Mouse (Mus musculus) gastrocnemius, postnatal 36 days (tissue): ENCODE data around the gene Ppargc1a. TPM values are rescaled to one million over a fixed set of nuclear protein-coding genes. Genes with fewer than 3 reads are reported as not detected.

Experiments used
- DNase-seq, 2 experiments: peaks; one replicate each; pipeline ENCODE4 v3.0.0; 2022
- intact Hi-C: fragments of 180-260 bp; cut with DNase I; formaldehyde crosslinking; loops from one replicate; pipeline ENCODE4 v1.15.1; 2025
- long read RNA-seq, 2 experiments: library from polyadenylated mRNA; stranded (forward); transcript quantifications; one replicate each; pipeline ENCODE4 v2.0.0; 2021
- total RNA-seq, 2 experiments: library from RNA; stranded (reverse); gene quantifications; 2 replicates each; pipeline ENCODE4 v1.2.3; 2021

The Ppargc1a gene
- 10 to 100 TPM; 32.1 to 59.9 TPM for total RNA-seq
- long read RNA-seq, experiment 1, partial matches to known transcripts: 1 of 3 reads
- long read RNA-seq, experiment 1, other reads (novel, unspliced or antisense): 2 of 3 reads
- long read RNA-seq, experiment 2, partial matches to known transcripts: 0 of 7 reads
- long read RNA-seq, experiment 2, other reads (novel, unspliced or antisense): 7 of 7 reads

DNA sequence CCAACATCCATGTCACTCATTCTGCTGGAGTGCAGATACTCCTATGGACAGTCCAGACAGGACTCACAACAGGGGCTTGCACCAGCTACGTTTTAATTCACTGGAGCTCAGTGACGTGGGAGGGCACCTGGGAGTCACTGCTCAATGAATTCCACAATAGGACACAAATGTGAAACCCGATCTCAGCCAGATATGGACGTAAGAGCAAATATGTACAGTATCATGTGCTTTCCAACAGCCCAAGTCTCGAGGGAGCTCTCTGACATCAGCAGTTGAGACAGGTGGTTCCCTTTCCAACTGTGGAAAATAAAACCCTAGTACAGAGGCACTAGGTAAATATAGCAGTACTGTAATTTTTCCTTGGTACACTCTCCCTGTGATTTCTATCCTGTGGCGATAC lies at the start of gene Ppargc1a:
Gene Ppargc1a, minus strand, starts transcription at position 68 of the 400 bp plus-strand sequence.
- no peak for DNase-seq
- intact Hi-C loops: no loop called here

DNA sequence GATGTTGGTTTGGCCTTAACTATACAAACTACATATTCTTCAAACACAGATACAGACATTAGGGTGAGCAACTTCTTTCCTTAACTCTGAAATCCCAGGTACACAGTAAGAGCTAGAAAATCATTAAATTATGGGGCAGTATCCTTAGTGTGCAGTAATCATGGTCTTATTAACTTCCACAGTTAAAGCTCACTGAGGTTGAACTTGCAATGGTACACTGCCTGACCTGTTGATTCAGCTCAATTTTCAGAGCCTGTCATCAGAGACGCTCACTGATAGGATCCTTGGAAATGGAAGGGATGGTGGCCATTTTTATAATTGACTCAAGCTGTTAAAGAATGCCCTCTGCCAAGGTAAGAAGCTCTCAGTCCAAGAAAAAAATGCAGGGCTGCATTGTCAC lies 49.4 kb upstream of the Ppargc1a start:
- DNase-seq: no peak
- intact Hi-C loops: no loop called here

GRCm38 (mm10) chr5:51612049-51612448 lies 44.5 kb upstream of the Ppargc1a start:
- DNase-seq: no peak
- intact Hi-C loops: no loop called here

GRCm38 (mm10) chr5:51607686-51608480 lies 40.4 kb upstream of the Ppargc1a start:
- no peak for DNase-seq
- intact Hi-C loops: loop anchor here (10.0 kb wide), 1 partner anchor 457 kb away; no protein-coding TSS in a partner anchor

- no peak for DNase-seq
- intact Hi-C loops: no loop called here
These were observed 32.0 kb upstream of the Ppargc1a start for GRCm38 (mm10) chr5:51599549-51599948.

- peak; percentile 51 for DNase-seq
- intact Hi-C loops: no loop called here
These were observed 28.1 kb upstream of the Ppargc1a start for GRCm38 (mm10) chr5:51595644-51596043.

DNA sequence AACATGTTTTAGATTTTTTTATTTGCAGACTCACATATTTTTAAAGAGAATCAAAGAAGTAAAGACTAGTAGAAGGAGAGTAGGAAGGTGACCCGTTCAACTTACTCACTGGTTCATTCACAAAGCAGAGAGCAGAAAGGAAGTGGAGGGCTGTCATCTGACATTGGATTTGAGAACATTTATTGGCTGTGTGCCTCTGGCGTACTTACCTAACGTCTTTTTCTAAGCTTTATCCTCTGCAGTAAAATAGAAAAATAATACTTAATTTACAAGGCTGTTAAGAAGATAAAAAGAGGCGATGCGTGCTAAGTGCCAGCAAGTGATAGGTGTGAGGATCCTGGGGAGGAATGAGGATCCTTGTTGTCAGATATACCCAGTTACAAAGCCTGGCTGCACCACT lies 24.7 kb upstream of the Ppargc1a start:
- intact Hi-C loops: no loop called here
- no peak for DNase-seq

GRCm38 (mm10) chr5:51591537-51592154 lies 24.1 kb upstream of the Ppargc1a start:
- no peak for DNase-seq
- intact Hi-C loops: no loop called here

DNA sequence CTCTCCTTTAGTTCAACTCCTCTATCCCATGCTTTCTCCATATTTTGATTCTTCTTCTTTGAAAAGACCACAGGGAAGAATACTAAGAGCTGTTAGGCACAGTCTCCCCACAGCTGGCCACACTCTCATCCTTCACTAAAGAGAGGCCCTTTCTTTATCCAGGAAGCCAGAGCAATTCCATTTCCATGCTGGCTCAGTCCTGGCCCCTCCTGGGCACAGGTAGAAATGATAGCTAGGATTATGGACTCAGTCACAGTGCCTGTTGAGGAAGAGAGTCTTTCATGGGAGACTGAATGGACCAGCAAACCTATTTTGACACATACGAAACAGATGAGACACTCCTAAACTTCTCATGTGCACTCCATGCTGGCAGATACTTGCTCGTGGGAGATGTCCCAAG lies 18.7 kb upstream of the Ppargc1a start:
- no peak for DNase-seq
- intact Hi-C loops: no loop called here

GRCm38 (mm10) chr5:51584987-51585386 lies 17.5 kb upstream of the Ppargc1a start:
- no peak for DNase-seq

DNA sequence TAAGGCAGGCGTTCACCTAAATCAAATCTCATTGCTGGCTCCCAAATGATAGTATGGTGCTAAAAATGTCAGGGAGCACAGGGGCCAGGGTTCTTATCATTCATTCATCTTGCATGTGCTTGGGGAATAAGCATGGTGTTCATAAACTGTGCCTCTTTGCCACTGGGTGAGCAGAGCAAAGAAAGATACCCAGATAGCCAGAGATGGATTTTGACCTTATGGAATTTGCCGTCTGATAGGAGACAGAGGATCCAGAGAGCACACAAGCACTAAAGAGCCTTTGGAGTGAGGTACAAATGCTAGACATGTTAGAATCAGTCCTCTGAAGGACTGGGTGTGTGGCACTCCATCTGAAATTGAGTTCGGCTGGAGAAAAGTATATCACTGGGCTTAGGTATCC lies 16.7 kb upstream of the Ppargc1a start:
- intact Hi-C loops: no loop called here
- DNase-seq: no peak

More at GRCm38 (mm10) chr5:51584987-51585386, 17.5 kb upstream of the Ppargc1a start:
- intact Hi-C loops: no loop called here

DNA sequence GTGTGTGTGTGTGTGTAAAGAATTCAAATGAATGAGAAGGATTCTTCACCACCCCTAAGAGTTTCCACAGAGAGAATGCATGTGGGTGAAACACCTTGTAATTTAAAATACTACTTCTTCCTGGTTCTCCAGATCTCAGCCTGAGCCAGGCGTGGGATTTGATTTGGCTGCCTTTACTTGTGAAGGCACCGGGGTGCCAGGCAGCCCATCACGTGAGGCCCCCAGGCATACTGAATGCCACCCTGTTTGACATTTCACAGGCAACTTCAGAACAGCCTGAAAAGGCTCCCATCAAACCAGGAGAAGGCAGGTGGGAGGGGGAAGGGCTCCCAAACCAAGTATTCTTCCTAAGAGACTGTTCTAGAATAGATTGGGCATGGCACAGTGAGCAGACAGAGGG lies 16.1 kb upstream of the Ppargc1a start:
- intact Hi-C loops: no loop called here
- no peak for DNase-seq

- no peak for DNase-seq
- intact Hi-C loops: no loop called here
These were observed 15.5 kb upstream of the Ppargc1a start for GRCm38 (mm10) chr5:51583030-51583429.

- intact Hi-C loops: no loop called here
- no peak for DNase-seq
These were observed 15.1 kb upstream of the Ppargc1a start for GRCm38 (mm10) chr5:51582618-51583017.

- no peak for DNase-seq
- intact Hi-C loops: no loop called here
These were observed 10.1 kb upstream of the Ppargc1a start for GRCm38 (mm10) chr5:51577594-51577993.

DNA sequence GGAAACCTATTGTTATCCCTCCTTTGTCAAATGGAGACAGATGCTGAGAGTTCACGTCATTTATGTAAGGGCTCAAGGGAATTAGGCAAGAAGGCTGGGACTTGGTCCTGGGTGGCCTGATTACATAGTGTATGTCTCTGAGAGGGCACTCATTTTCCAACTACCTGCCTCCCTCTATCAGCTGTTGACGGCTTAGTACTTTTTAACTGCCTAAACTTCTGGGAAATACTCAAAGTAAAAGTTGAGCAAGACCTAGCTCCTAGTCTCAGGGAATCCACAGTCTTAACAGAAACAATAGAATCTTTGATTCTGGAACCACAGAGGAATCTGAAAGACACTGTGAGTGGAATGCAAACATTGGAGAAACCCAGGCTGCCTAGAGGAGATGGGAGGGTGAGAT lies 6.2 kb upstream of the Ppargc1a start:
- intact Hi-C loops: no loop called here
- DNase-seq: no peak

- no peak for DNase-seq
- intact Hi-C loops: no loop called here
These were observed 718 bp upstream of the Ppargc1a start for GRCm38 (mm10) chr5:51568198-51568690.

GRCm38 (mm10) chr5:51565672-51566071 lies 1.9 kb downstream of the Ppargc1a start:
- no peak for DNase-seq
- intact Hi-C loops: no loop called here

DNA sequence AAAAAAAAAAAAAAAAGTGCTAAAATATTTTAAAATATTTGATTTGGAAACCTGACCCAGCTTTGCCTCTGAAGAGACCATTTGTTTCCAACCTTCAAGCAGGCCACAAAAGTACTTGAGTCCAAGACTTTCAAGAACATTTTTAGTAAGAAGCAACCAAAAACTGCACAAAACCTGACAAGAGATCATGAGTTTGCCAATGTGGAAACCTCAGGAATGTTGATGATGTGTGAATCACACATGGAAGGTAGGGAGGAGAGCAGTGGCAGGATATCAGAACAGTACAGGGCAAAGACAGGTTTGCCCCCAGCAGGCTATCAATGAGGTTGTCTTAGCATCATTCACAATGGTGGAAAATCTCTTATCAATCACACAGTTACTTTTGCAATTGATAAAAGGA lies 2.5 kb downstream of the Ppargc1a start:
- intact Hi-C loops: no loop called here
- DNase-seq: no peak

DNA sequence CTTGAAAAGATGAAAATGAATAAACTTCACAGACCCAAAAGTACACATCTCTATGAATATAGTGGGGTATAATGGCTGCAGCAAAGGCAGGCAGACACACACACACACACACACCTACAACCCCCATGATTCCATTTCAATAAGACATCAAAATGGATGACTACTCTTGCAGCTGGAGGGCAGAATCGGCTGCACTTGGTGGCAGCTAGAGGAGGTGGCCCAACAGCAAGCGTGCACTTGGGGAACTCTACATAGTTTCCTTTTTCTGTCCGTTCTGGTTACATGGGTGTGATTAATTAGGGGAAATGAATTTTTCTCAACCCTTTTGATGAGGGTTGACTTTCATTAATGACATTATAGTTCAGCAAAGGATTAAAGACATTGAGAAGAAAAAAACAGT lies 4.0 kb downstream of the Ppargc1a start:
- no peak for DNase-seq
- intact Hi-C loops: no loop called here

DNA sequence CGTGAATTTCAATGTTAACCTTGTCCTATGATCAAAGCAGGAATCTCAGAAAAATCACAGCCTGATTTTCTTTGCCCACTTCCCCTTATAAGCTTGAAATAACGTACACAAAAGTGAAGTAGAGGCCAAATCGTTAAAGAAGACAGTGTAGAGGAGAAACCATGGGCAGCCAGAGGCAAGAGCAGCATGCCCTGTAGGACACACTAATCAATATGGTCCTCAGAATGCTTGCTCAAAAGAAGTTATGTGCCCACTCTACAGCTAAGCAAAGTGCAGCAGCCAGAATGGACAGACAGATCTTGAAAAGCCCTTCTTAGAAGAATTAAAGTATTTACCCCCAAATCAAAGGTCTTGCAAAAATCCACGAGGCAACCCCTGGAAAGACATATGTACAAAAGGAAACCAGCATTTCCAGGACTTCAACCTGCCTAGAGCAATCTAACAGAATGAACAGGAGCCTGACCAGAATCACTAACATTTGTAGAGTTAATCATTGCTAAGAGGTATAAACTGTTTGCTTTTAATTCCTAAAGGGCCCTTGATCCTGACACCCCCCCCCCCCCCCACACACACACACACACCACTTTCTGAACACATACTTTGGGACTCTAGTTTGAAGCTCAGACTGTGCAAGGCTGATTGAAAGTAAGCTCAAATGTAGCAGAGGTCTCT lies 9.8 kb downstream of the Ppargc1a start:
- intact Hi-C loops: no loop called here
- no peak for DNase-seq
